Mouse (Mus musculus) bone marrow, adult 2 months (tissue): ENCODE data around the gene Sh2d4b.

Source experiments
- CTCF ChIP-seq: fragments of 200-500 bp; IDR thresholded peaks from 2 replicates; pipeline ENCODE4 v1.5.1; 2011; ENCODE audit warnings: low read length, control low read depth; ENCODE audit not compliant: control insufficient read depth, insufficient read depth
- POLR2A ChIP-seq: fragments of 200-500 bp; IDR thresholded peaks from 2 replicates; pipeline ENCODE4 v1.6.1; 2011; ENCODE audit warnings: low read depth, mild to moderate bottlenecking, control low read depth, low read length, borderline replicate concordance; ENCODE audit not compliant: control insufficient read depth

DNA sequence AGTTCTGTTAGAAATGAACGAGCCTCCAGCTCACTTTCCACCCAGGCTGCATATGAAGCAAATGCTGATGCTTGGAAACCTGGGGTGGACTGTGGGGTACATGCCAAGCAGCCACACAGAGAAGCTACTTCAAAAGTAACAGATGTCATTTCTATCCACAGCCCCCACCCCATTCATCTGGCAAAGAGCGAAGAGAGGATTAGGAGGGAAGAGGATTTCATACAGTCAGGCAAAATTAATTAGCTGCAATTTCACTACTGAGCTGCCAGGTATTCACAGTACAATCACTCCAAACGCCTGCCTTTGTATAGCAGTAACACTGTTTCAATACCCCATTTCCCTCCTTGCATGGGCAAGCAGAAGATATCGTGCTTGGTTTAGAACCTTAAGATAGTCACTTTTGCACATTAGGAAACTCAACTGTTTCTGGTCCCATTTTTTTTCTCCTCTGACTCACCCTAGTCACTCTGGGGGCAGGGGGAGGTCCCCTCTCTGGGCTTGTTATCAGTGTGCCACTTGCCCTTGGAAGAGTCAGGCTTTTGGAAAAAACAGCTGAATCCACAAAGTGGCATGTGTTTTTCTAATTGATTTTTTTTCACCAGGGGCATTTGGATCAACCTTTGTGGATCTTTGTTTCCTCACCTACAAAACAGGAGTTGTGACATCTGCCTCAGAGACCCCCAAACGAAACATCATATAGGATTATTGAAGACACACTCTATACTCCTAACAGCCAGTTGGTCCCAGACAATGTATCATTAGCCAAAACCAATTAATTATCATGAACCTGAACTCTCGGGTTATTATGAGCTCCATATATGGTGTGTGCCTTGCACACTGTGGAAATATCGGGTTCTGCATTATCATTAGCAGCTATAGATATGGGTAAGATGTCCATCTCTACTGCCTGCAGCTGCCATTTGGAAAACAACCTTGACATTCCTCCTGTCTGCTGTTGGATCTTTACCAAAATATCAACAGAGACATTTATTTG, 123.7 kb downstream of the Sh2d4b start:
- no peak for TF ChIP-seq POLR2A
- no peak for TF ChIP-seq CTCF
